Mouse (Mus musculus) layer of hippocampus, adult 9-10 months (tissue): Measurements from ENCODE around the gene C1qtnf5.

ENCODE experiments used
- DNase-seq: peaks from one replicate; pipeline ENCODE4 v3.0.0; 2022; ENCODE audit warnings: low spot score

Gene C1qtnf5

GRCm38 (mm10) chr9:44079997-44080780 is 26.9 kb upstream of the C1qtnf5 start:
- no peak for DNase-seq

GRCm38 (mm10) chr9:44080953-44081352 is 26.1 kb upstream of the C1qtnf5 start:
- DNase-seq: no peak

- DNase-seq: no peak
Observed at GRCm38 (mm10) chr9:44081581-44081980, 25.5 kb upstream of the C1qtnf5 start.

GRCm38 (mm10) chr9:44082266-44082665 is 24.8 kb upstream of the C1qtnf5 start:
- DNase-seq: no peak

GRCm38 (mm10) chr9:44083392-44084121 is 23.5 kb upstream of the C1qtnf5 start:
- no peak for DNase-seq

- no peak for DNase-seq
Observed at GRCm38 (mm10) chr9:44084236-44084635, 22.8 kb upstream of the C1qtnf5 start.

GRCm38 (mm10) chr9:44084659-44085229 is 22.3 kb upstream of the C1qtnf5 start:
- no peak for DNase-seq

- DNase-seq: no peak
Observed at GRCm38 (mm10) chr9:44085276-44085675, 21.8 kb upstream of the C1qtnf5 start.

- DNase-seq: no peak
Observed at GRCm38 (mm10) chr9:44085741-44086665, 21.0 kb upstream of the C1qtnf5 start.

GRCm38 (mm10) chr9:44086960-44087359 is 20.1 kb upstream of the C1qtnf5 start:
- DNase-seq: no peak

- DNase-seq: no peak
Observed at GRCm38 (mm10) chr9:44087761-44088455, 19.1 kb upstream of the C1qtnf5 start.

GRCm38 (mm10) chr9:44088877-44089608 is 18.0 kb upstream of the C1qtnf5 start:
- DNase-seq: no peak

- no peak for DNase-seq
Observed at GRCm38 (mm10) chr9:44093612-44094503, 13.2 kb upstream of the C1qtnf5 start.

- no peak for DNase-seq
Observed at GRCm38 (mm10) chr9:44094737-44095136, 12.3 kb upstream of the C1qtnf5 start.

GRCm38 (mm10) chr9:44095781-44096180 is 11.3 kb upstream of the C1qtnf5 start:
- DNase-seq: no peak

GRCm38 (mm10) chr9:44096536-44096935 is 10.5 kb upstream of the C1qtnf5 start:
- no peak for DNase-seq

- no peak for DNase-seq
Observed at GRCm38 (mm10) chr9:44101490-44101889, 5.6 kb upstream of the C1qtnf5 start, which contains the start of gene Mfrp. TSS of gene Mfrp (plus strand) at chr9:44101729.

GRCm38 (mm10) chr9:44104881-44105280 is 2.2 kb upstream of the C1qtnf5 start:
- DNase-seq: no peak

GRCm38 (mm10) chr9:44105781-44106180 is 1.3 kb upstream of the C1qtnf5 start:
- DNase-seq: no peak
